Mouse (Mus musculus): ENCODE data around the gene Pkd1.

The Pkd1 gene

GRCm38 (mm10) chr17:24533099-24533992, 16.3 kb upstream of the Pkd1 start:
- peak; percentile 85 for DNase-seq

- no peak for DNase-seq
Measured at GRCm38 (mm10) chr17:24534160-24534718, 15.4 kb upstream of the Pkd1 start, which contains the start of gene Rab26. TSS of gene Rab26 (minus strand) at chr17:24534210.

- no peak for DNase-seq
Measured at GRCm38 (mm10) chr17:24535300-24535699, 14.3 kb upstream of the Pkd1 start.

GRCm38 (mm10) chr17:24537536-24537935, 12.1 kb upstream of the Pkd1 start:
- DNase-seq = no peak

- peak; percentile 66 for DNase-seq
Measured at GRCm38 (mm10) chr17:24538950-24539349, 10.7 kb upstream of the Pkd1 start.

GRCm38 (mm10) chr17:24540375-24540774, 9.3 kb upstream of the Pkd1 start:
- DNase-seq = peak; percentile 62

GRCm38 (mm10) chr17:24544613-24545012, 5.0 kb upstream of the Pkd1 start:
- no peak for DNase-seq

- no peak for DNase-seq
Measured at GRCm38 (mm10) chr17:24545247-24545646, 4.4 kb upstream of the Pkd1 start.

- no peak for DNase-seq
Measured at GRCm38 (mm10) chr17:24546234-24546633, 3.4 kb upstream of the Pkd1 start.

- DNase-seq = peak; percentile 42
Measured at GRCm38 (mm10) chr17:24548435-24548834, 1.2 kb upstream of the Pkd1 start.

- DNase-seq = peak; percentile 55
Measured at GRCm38 (mm10) chr17:24548921-24549617, 565 bp upstream of the Pkd1 start.

GRCm38 (mm10) chr17:24550416-24551049, 899 bp downstream of the Pkd1 start:
- DNase-seq = peak; percentile 64

- no peak for DNase-seq
Measured at GRCm38 (mm10) chr17:24551050-24551444, 1.4 kb downstream of the Pkd1 start.

- no peak for DNase-seq
Measured at GRCm38 (mm10) chr17:24557091-24557490, 7.5 kb downstream of the Pkd1 start.

- DNase-seq = no peak
Measured at GRCm38 (mm10) chr17:24558600-24559099, 9.0 kb downstream of the Pkd1 start.

- no peak for DNase-seq
Measured at GRCm38 (mm10) chr17:24559146-24559545, 9.5 kb downstream of the Pkd1 start.

GRCm38 (mm10) chr17:24560301-24561028, 10.8 kb downstream of the Pkd1 start:
- no peak for DNase-seq

- no peak for DNase-seq
Measured at GRCm38 (mm10) chr17:24561592-24561991, 12.0 kb downstream of the Pkd1 start.

GRCm38 (mm10) chr17:24563638-24564037, 14.0 kb downstream of the Pkd1 start:
- no peak for DNase-seq

GRCm38 (mm10) chr17:24564422-24564821, 14.8 kb downstream of the Pkd1 start:
- DNase-seq = no peak

GRCm38 (mm10) chr17:24565092-24565491, 15.5 kb downstream of the Pkd1 start:
- no peak for DNase-seq

GRCm38 (mm10) chr17:24565792-24566191, 16.2 kb downstream of the Pkd1 start:
- DNase-seq = no peak
